Mouse (Mus musculus): Measurements from ENCODE around the gene Ltbp4. TPM values are rescaled to one million over a fixed set of nuclear protein-coding genes. Genes with fewer than 3 reads are reported as not detected.

Ltbp4 gene
- polyA plus RNA-seq, 1 experiment = 54.5 TPM

DNA sequence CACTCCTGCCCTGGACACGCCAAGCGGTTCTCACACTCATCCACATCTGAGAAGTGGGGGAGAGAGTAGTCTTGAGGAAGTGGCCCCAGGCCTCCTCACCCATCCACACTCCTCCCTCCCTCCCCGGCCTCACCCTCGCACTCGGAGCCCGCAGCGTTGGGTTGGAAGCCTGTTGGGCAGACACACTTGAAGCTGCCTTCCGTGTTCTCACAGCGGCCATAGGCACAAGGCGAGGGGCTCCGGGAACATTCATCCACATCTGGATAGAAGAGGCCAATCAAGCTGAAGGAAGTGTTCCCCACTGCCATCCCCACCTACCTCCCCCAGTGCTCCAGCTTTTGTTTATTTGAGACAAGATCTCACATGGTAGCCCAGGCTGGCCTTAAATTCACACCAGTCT lies 13.3 kb downstream of the Ltbp4 start:
- Histone ChIP-seq H3K27ac (ENCODE audit: insufficient read depth, low read length) (no peak overlapping the region), H3K4me3 (ENCODE audit: insufficient read depth, low read length) (no peak overlapping the region), H3K4me1 (ENCODE audit: control insufficient read depth, insufficient read depth, low read length) (0 out of 2 replicates have a peak, but pooled peaks cover 2% of the 10 kb centered on the region)
- TF ChIP-seq CTCF (IDR thresholded peaks at IDR 0.05; ENCODE audit: extremely low read depth, insufficient read depth, low read length) (no peak), POLR2A (IDR thresholded peaks at IDR 0.05; ENCODE audit: extremely low read depth, insufficient read depth, low read length) (no peak)

DNA sequence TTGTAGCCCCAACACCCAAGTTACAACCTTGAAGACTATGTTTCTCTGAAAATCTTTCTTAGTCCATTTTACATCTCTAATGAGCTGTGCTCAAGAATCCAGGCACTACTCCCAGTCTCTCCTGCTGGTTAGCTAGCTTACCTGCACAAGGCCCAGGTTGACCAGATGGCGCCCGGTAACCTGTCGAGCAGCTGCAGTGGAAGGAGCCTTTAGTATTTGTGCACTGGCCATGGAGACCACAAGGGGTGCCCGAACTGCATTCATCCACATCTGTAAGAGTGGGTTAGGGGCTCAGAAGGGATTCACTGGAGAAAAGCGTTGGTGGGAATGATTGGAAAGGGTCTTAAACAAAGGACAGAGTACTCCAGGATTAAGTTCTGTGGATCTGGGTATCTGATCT lies 14.5 kb downstream of the Ltbp4 start:
- Histone ChIP-seq H3K4me3 (ENCODE audit: insufficient read depth, low read length) (no peak overlapping the region), H3K27ac (ENCODE audit: insufficient read depth, low read length) (no peak overlapping the region), H3K4me1 (ENCODE audit: control insufficient read depth, insufficient read depth, low read length) (0 out of 2 replicates have a peak, but pooled peaks cover 2% of the 10 kb centered on the region)
- no peak for TF ChIP-seq POLR2A (IDR thresholded peaks at IDR 0.05; ENCODE audit: extremely low read depth, insufficient read depth, low read length)
- TF ChIP-seq CTCF (IDR thresholded peaks at IDR 0.05; ENCODE audit: extremely low read depth, insufficient read depth, low read length) = no peak

DNA sequence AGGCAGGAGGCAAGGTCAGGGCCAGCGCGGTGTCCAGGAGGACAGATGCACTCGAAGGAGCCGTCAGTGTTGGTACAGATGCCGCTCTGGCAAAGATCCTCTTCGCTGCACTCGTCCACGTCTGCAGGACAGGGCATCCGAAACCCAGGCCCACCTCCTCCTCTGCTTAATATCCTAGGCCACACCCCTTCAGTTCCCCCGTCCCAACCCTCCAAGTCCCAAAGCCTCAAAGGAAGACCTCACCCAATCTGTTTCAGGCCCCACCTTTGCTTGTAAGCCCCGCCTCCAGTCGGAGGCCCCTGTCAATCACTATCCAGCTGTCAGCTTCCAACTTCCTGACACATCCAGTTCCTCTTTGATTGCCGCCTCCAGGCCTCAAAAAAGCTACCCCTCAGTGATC lies 15.2 kb downstream of the Ltbp4 start:
- Histone ChIP-seq H3K4me1 (ENCODE audit: control insufficient read depth, insufficient read depth, low read length) (0 out of 2 replicates have a peak, but pooled peaks cover 2% of the 10 kb centered on the region), H3K4me3 (ENCODE audit: insufficient read depth, low read length) (no peak overlapping the region), H3K27ac (ENCODE audit: insufficient read depth, low read length) (no peak overlapping the region)
- TF ChIP-seq POLR2A (IDR thresholded peaks at IDR 0.05; ENCODE audit: extremely low read depth, insufficient read depth, low read length) (no peak), CTCF (IDR thresholded peaks at IDR 0.05; ENCODE audit: extremely low read depth, insufficient read depth, low read length) (no peak)

DNA sequence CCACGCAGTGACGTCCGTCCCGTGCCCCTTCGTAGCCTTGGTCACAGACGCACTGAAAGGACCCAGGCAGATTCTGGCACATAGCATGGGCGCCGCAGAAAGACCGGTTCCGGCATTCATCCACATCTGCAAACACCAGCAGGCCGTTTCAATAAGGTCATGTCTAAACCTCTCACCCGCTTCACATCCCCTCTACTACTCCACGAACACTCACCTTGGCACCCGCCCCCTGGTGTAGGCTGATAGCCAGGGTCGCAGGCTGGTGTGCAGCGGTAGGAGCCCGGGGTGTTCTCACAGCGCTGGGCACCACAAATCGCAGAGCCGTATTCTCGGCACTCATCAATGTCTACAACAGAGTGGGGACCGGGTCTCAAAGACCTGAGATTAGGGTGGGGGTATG lies 18.1 kb downstream of the Ltbp4 start:
- Histone ChIP-seq H3K27ac (ENCODE audit: insufficient read depth, low read length) (no peak overlapping the region), H3K4me3 (ENCODE audit: insufficient read depth, low read length) (no peak overlapping the region), H3K4me1 (ENCODE audit: control insufficient read depth, insufficient read depth, low read length) (no peaks in the 10 kb centered on the region)
- TF ChIP-seq CTCF (IDR thresholded peaks at IDR 0.05; ENCODE audit: extremely low read depth, insufficient read depth, low read length) = no peak
- TF ChIP-seq POLR2A (IDR thresholded peaks at IDR 0.05; ENCODE audit: extremely low read depth, insufficient read depth, low read length) = no peak

DNA sequence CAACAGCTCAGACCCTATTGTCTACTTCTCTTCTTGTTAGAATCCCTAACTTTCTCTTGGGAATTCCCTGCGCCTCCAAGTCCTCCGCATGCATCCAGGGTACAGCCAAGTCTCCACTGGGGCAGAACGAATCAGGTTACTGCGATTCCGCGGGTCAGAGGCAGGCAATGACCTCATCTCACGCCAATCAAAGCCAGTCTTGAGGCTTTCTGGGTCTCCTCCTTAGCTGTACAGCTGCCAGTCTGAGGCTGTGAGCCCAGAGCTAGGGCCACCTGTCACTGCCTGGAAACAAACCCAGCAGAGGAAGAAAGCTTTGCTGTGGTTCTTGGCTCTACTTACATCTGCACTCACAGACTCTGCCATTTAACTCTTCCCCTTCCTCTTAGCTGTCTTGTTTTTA lies 21.5 kb downstream of the Ltbp4 start:
- no peaks in the 10 kb centered on the region for H3K4me1 ChIP-seq (ENCODE audit: control insufficient read depth, insufficient read depth, low read length)
- no peak overlapping the region for H3K27ac ChIP-seq (ENCODE audit: insufficient read depth, low read length)
- no peak overlapping the region for H3K4me3 ChIP-seq (ENCODE audit: insufficient read depth, low read length)
- TF ChIP-seq POLR2A (IDR thresholded peaks at IDR 0.05; ENCODE audit: extremely low read depth, insufficient read depth, low read length) (no peak), CTCF (IDR thresholded peaks at IDR 0.05; ENCODE audit: extremely low read depth, insufficient read depth, low read length) (no peak)

DNA sequence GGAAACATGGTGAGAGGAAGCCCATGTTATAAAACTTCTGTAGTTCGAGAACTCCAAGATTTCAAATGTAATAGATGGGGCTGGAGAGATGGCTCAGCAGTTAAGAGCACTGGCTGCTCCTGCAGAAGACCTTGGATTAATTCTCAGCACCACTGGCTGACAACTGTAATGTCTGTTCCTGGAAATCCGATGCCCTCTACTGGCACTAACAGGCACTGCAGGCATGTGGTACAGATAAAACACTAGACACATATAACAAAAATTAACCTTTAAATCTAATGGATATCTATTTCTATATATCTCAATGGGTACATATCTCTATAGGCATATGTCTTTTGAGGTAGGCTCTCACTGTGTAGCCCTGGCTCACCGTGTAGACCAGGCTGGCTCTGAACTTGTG lies 23.1 kb downstream of the Ltbp4 start:
- no peak for TF ChIP-seq CTCF (IDR thresholded peaks at IDR 0.05; ENCODE audit: extremely low read depth, insufficient read depth, low read length)
- TF ChIP-seq POLR2A (IDR thresholded peaks at IDR 0.05; ENCODE audit: extremely low read depth, insufficient read depth, low read length) = no peak
- no peaks in the 10 kb centered on the region for H3K4me1 ChIP-seq (ENCODE audit: control insufficient read depth, insufficient read depth, low read length)
- H3K4me3 ChIP-seq (ENCODE audit: insufficient read depth, low read length) = no peak overlapping the region
- no peak overlapping the region for H3K27ac ChIP-seq (ENCODE audit: insufficient read depth, low read length)

DNA sequence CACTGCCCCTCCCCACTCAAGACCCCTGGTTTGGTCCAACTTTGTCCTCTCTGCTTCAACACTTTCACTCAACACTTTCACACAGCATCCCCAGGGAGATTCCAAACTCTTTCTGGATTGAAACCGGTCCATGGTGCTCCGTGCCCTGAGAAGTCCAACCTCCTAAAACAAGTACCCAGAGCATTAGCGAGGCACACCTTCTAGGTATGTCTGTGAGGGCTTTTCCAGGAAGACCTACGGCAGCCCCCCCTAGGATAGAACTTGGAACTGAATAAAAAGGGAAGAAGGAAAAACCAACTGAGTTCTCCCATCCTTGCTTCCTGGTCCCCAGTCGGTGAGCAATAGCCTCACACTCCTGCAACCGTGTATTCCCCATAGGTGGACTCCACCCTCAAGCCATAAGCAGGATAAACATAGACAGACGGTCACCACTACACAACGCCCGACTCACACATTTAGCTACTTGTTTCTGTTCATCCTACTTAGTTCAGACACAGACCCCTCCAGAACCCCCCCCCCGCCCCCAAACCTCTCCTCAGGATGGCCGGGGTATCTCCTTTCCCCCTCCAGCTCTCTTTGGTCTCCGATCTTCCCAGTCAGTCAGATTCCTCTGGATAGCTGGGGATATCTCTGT lies 25.7 kb downstream of the Ltbp4 start:
- no peak overlapping the region for H3K4me3 ChIP-seq (ENCODE audit: insufficient read depth, low read length)
- TF ChIP-seq CTCF (IDR thresholded peaks at IDR 0.05; ENCODE audit: extremely low read depth, insufficient read depth, low read length) (no peak), POLR2A (IDR thresholded peaks at IDR 0.05; ENCODE audit: extremely low read depth, insufficient read depth, low read length) (no peak)
- H3K4me1 ChIP-seq (ENCODE audit: control insufficient read depth, insufficient read depth, low read length) = no peaks in the 10 kb centered on the region
- no peak overlapping the region for H3K27ac ChIP-seq (ENCODE audit: insufficient read depth, low read length)

DNA sequence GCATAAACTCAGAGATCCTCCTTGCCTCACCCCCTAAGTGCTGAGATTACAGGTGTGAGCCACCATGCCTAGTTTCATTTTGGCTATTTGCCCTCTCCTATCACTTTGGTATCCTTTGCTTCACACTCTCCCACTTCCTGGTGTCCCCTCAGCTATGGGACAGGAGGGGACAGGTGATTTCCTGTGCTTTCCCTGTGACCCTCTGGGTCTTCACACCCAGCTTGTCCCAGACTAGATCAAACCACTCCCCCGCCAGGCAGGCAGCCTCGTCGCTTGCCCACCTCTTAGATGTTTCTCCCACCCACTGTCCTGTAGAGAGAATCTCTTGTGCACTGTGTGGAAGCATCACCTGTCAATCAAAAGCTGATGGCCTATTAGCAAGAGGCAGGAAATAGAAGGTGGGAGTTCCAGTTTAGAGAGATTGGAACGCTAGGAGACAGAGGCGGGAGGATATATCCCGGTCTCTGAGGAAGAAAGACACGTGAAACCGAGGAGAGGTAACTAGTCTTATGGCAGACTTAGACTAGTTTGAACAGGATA lies 26.4 kb downstream of the Ltbp4 start:
- H3K27ac ChIP-seq (ENCODE audit: insufficient read depth, low read length) = no peak overlapping the region
- TF ChIP-seq POLR2A (IDR thresholded peaks at IDR 0.05; ENCODE audit: extremely low read depth, insufficient read depth, low read length) (no peak), CTCF (IDR thresholded peaks at IDR 0.05; ENCODE audit: extremely low read depth, insufficient read depth, low read length) (no peak)
- H3K4me1 ChIP-seq (ENCODE audit: control insufficient read depth, insufficient read depth, low read length) = no peaks in the 10 kb centered on the region
- no peak overlapping the region for H3K4me3 ChIP-seq (ENCODE audit: insufficient read depth, low read length)

DNA sequence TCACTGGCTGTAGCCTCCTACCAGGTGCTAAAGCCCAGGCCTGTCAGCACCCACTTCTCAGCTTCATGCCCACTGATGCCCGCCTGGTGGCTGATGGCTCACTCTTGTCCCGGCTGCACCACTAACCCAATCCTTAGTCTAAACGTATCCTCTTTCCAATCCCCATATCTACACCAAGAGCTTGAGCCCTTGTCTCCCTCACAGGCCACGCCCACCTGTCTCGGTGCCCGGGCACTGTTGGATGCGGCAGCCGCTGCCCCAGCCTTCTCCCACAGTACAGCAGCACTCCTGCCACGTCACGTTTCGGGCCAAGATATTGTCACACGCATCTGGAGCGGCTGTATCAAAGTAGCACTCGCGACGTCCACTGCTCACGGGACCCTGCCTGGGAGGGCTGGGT lies 27.2 kb downstream of the Ltbp4 start:
- Histone ChIP-seq H3K27ac (ENCODE audit: insufficient read depth, low read length) (no peak overlapping the region), H3K4me1 (ENCODE audit: control insufficient read depth, insufficient read depth, low read length) (no peaks in the 10 kb centered on the region), H3K4me3 (ENCODE audit: insufficient read depth, low read length) (no peak overlapping the region)
- no peak for TF ChIP-seq CTCF (IDR thresholded peaks at IDR 0.05; ENCODE audit: extremely low read depth, insufficient read depth, low read length)
- TF ChIP-seq POLR2A (IDR thresholded peaks at IDR 0.05; ENCODE audit: extremely low read depth, insufficient read depth, low read length) = no peak

DNA sequence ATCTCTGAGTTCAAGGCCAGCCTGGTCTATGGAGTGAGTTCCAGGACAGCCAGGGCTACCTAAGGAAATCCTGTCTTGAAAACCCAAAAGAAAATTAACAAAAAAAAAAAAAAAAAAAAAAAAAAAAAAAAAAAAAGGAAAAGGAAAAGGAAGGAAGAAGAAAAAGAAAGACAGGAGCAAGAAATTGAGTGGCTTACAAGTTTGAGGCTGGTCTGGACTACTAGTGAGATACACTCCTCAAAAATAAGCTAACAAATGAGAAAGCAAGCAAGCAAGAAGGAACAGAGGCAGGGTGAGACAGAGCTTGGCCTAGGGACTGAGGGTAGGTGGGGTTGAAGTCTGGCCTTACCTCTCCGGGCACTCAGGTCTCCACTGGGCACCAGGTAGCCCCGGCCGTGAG lies 27.7 kb downstream of the Ltbp4 start:
- no peak for TF ChIP-seq CTCF (IDR thresholded peaks at IDR 0.05; ENCODE audit: extremely low read depth, insufficient read depth, low read length)
- no peak for TF ChIP-seq POLR2A (IDR thresholded peaks at IDR 0.05; ENCODE audit: extremely low read depth, insufficient read depth, low read length)
- no peaks in the 10 kb centered on the region for H3K4me1 ChIP-seq (ENCODE audit: control insufficient read depth, insufficient read depth, low read length)
- H3K27ac ChIP-seq (ENCODE audit: insufficient read depth, low read length) = no peak overlapping the region
- no peak overlapping the region for H3K4me3 ChIP-seq (ENCODE audit: insufficient read depth, low read length)
